Mouse (Mus musculus) gastrocnemius, postnatal 10 days (tissue): Measurements from ENCODE around the gene Pou6f1. TPM values are rescaled to one million over a fixed set of nuclear protein-coding genes. Genes with fewer than 3 reads are reported as not detected.

Source experiments
- microRNA-seq, 2 experiments: library from miRNA; unstranded; fragments of <30 nt; microRNA quantifications; one replicate each; pipeline ENCODE4 v1.2.0; 2021
- total RNA-seq, 2 experiments: library from RNA; stranded (reverse); gene quantifications; 2 replicates each; pipeline ENCODE4 v1.2.3; 2021

Pou6f1 gene
- total RNA-seq, 2 experiments from 2014 or later, result 11.1 to 13.2 TPM

Small RNA genes within 50 kb of the gene (microRNA-seq; reads per million reads assigned to microRNA genes)
- 0 reads per million in 2 experiments for gene Mir6961

Other genes starting within 250 kb of the Pou6f1 start
- gene Methig1, start 246.8 kb downstream of the Pou6f1 start, total RNA-seq, result not detected
- under 1 TPM; 0.31 to 0.77 TPM for gene Mettl7a2, start 246.8 kb downstream of the Pou6f1 start, total RNA-seq
- not detected for gene Higd1c, start 235.4 kb downstream of the Pou6f1 start, total RNA-seq
- under 1 TPM in 1 of 2 experiments, not detected in 1; 0.18 TPM for gene Gm5475, start 177.8 kb downstream of the Pou6f1 start, total RNA-seq
- gene Slc11a2, start 174.9 kb downstream of the Pou6f1 start, total RNA-seq, result 10 to 100 TPM; 23.3 to 31.9 TPM
- 10 to 100 TPM; 11.1 to 15.7 TPM for gene Letmd1, start 131.0 kb downstream of the Pou6f1 start, total RNA-seq
- 1 to 10 TPM; 2.6 to 4.4 TPM for gene Csrnp2, start 104.5 kb downstream of the Pou6f1 start, total RNA-seq
- 10 to 100 TPM; 13.1 to 16.1 TPM for gene Tfcp2, start 48.0 kb downstream of the Pou6f1 start, total RNA-seq
- 10 to 100 TPM; 64.8 to 67.8 TPM for gene Dazap2, start 15.4 kb upstream of the Pou6f1 start, total RNA-seq
- gene Smagp, start 37.0 kb upstream of the Pou6f1 start, total RNA-seq, result 1 to 10 TPM; 6.5 to 8.6 TPM
- gene Bin2, start 69.6 kb upstream of the Pou6f1 start, total RNA-seq, result 1 to 10 TPM in 1 of 2 experiments, under 1 TPM in 1; 0.59 to 2.0 TPM
- 1 to 10 TPM in 1 of 2 experiments, not detected in 1; 1.2 TPM for gene Cela1, start 87.9 kb upstream of the Pou6f1 start, total RNA-seq
- gene Galnt6, start 129.4 kb upstream of the Pou6f1 start, total RNA-seq, result 1 to 10 TPM in 1 of 2 experiments, under 1 TPM in 1; 0.23 to 1.6 TPM
- gene Slc4a8, start 161.8 kb upstream of the Pou6f1 start, total RNA-seq, result 1 to 10 TPM; 1.7 to 2.4 TPM